Mouse (Mus musculus) heart, embryonic 12.5 days (tissue): ENCODE measurements at regions not wholly inside any gene's neighbourhood (a gene's known extent, or its start where the extent isn't known, plus 50 kb on each side); places are given as distances from the start of the nearest gene placed in this dataset.

Experiments
- ATAC-seq: fragments of 200-750 bp; cut with Nextera tagmentation; 2 replicates; pipeline ENCODE4 v1.8.0; 2017; ENCODE audit warnings: moderate TSS enrichment, moderate library complexity; ENCODE audit not compliant: insufficient number of reproducible peaks, low FRiP score
- H3K27ac ChIP-seq: fragments of 300-500 bp; sonication (generic); 2 replicates; pipeline ENCODE4 v1.5.1; 2016; ENCODE audit warnings: mild to moderate bottlenecking, moderate library complexity; ENCODE audit not compliant: poor library complexity, severe bottlenecking
- H3K27me3 ChIP-seq: fragments of 300-500 bp; sonication (generic); replicated peaks from 2 replicates; pipeline ENCODE4 v1.6.1; 2016; ENCODE audit warnings: mild to moderate bottlenecking, moderate library complexity
- H3K36me3 ChIP-seq: fragments of 300-500 bp; sonication (generic); 2 replicates; pipeline ENCODE4 v1.6.1; 2016; ENCODE audit warnings: mild to moderate bottlenecking, moderate library complexity
- H3K4me1 ChIP-seq: fragments of 300-500 bp; sonication (generic); replicated peaks from 2 replicates; pipeline ENCODE4 v1.6.1; 2016; ENCODE audit warnings: mild to moderate bottlenecking
- H3K4me2 ChIP-seq: fragments of 300-500 bp; sonication (generic); 2 replicates; pipeline ENCODE4 v1.6.1; 2016; ENCODE audit warnings: mild to moderate bottlenecking, moderate library complexity
- H3K4me3 ChIP-seq: fragments of 300-500 bp; sonication (generic); 2 replicates; pipeline ENCODE4 v1.5.1; 2016; ENCODE audit warnings: mild to moderate bottlenecking
- H3K9ac ChIP-seq: fragments of 300-500 bp; sonication (generic); 2 replicates; pipeline ENCODE4 v1.6.1; 2016; ENCODE audit warnings: mild to moderate bottlenecking, moderate library complexity
- H3K9me3 ChIP-seq: fragments of 300-500 bp; sonication (generic); replicated peaks from 2 replicates; pipeline ENCODE4 v1.6.1; 2016; ENCODE audit warnings: mild to moderate bottlenecking, moderate library complexity
- WGBS: fragments of 180-500 bp; shearing (Covaris S2); methylation state at CpG from one replicate; pipeline ENCODE4 v1.1.7; 2016; 5-methylcytosine and 5-hydroxymethylcytosine counted together

DNA sequence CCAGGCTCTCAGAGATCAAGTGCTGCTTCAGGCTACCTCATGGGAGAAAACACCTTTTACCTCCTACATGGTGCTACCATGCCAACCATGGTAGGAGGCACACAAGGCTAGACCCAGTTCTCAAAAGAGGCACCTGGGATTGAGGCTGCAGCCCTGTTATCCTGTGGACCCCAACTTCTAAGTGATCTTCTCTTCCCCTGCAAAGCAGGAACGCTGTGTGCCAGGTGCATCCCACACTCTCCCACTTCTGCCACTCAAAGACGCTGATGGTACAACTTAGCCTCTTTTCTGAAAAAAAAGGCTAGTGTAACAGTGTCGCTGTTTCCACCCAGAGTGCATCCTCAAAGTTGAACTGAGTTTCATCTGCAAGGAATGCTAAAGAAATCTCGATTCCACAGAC lies 138.7 kb downstream of the Npy start:
- Histone ChIP-seq H3K9me3 (no peaks in the 10 kb centered on the region), H3K36me3 (no peaks in the 10 kb centered on the region), H3K4me2 (no peak overlapping the region), H3K4me3 (no peak overlapping the region), H3K27ac (no peak overlapping the region), H3K9ac (no peak overlapping the region), H3K4me1 (no peaks in the 10 kb centered on the region), H3K27me3 (no peaks in the 10 kb centered on the region)
- 72% methylated on average over 4 of the region's 4 CpGs for WGBS
- no peak for ATAC-seq

DNA sequence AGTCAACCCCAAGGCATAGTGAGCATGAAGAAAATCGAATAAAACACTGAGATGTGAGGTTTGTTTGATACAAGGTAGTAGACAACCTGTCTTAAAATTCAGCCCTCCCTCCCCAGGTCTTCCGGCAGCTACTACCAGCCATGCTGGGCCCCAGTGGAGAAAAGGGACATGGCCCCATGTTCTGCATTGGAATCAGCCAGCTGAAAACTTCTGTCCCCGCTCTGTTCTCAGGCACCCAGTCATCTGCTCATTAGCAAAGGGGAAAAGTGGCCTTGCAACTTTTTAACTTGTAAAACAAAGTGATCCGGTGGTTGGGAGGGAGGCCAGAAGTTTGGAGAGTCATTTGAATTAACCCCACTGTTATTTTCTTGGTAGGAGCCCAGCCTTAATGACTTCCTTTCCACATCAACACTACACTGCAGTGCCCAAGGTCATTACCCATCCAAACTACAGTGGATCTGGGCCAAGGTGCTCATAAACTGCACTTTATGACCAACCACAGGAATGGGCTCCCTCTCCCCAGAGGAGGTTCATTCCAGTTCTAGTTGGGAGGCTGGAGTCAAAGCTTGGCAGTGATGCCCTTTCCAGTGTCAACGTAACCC lies 143.5 kb downstream of the Npy start:
- Histone ChIP-seq H3K4me2 (no peak overlapping the region), H3K27me3 (no peaks in the 10 kb centered on the region), H3K36me3 (no peaks in the 10 kb centered on the region), H3K9me3 (no peaks in the 10 kb centered on the region), H3K4me1 (no peaks in the 10 kb centered on the region), H3K9ac (no peak overlapping the region), H3K4me3 (no peak overlapping the region), H3K27ac (no peak overlapping the region)
- ATAC-seq: no peak
- WGBS: 80% methylated on average over 5 of the region's 5 CpGs

DNA sequence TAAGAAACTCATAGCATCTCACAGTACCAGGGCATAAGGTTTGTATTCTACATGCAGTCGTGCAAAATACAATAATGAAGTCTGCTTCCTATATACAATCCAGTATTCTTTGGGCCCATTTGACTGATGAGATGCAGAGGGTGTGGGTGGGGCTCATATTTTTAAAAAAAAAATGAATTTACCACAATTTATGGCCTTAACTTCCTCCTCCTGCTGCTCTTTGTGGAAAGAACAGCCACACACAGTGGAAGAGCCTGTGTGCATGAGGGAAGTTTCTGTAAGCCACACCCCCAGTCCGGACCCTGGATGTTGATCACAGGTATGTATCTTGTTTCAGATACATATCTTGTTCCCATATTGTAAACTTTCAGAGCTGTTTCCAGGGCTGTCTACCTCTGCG lies 143.5 kb upstream of the Mpp6 start:
- H3K4me2 ChIP-seq: no peak overlapping the region

DNA sequence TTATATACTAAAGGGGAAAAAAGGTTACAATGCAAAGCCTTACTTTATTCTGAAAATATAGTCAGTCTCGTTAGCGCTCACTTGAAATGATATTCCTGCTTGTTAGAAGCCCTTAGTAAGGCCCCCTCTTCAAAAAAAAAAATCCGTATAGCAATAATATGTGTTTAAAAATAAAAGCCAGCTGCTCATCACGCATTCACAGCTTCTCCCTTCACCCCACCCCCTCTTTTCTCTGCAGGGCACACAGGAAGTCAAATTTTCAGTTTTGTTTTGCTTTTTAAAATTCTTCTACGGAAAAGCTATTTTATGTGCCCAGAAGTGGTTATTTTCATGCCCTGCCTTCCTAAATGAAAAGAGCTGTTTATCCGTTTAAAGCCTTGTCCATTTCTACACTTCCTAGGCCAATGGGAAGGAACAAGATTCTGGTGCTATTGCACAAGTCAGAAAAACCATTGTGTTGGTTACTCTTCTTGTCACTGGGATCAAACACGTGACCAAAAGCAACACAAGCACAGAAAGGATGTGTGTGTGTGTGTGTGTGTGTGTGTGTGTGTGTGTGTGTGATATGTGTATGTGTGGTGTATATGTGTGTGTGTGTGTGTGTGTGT lies 136.7 kb upstream of the Mpp6 start:
- Histone ChIP-seq H3K4me3 (no peak overlapping the region), H3K27ac (no peak overlapping the region), H3K4me1 (no peaks in the 10 kb centered on the region), H3K9me3 (no peaks in the 10 kb centered on the region), H3K4me2 (no peak overlapping the region), H3K27me3 (peaks cover 3% of the 10 kb centered on the region), H3K36me3 (no peaks in the 10 kb centered on the region), H3K9ac (no peak overlapping the region)
- no peak for ATAC-seq
- 75% methylated on average over 7 of the region's 7 CpGs for WGBS

More for the DNA sequence above, 143.5 kb upstream of the Mpp6 start:
- H3K27me3 ChIP-seq: no peaks in the 10 kb centered on the region
- no peak overlapping the region for H3K9ac ChIP-seq
- no peaks in the 10 kb centered on the region for H3K36me3 ChIP-seq
- 86% methylated on average over 3 of the region's 3 CpGs for WGBS
- no peaks in the 10 kb centered on the region for H3K4me1 ChIP-seq
- no peak overlapping the region for H3K27ac ChIP-seq
- H3K9me3 ChIP-seq: no peaks in the 10 kb centered on the region
- no peak overlapping the region for H3K4me3 ChIP-seq
- ATAC-seq: no peak

DNA sequence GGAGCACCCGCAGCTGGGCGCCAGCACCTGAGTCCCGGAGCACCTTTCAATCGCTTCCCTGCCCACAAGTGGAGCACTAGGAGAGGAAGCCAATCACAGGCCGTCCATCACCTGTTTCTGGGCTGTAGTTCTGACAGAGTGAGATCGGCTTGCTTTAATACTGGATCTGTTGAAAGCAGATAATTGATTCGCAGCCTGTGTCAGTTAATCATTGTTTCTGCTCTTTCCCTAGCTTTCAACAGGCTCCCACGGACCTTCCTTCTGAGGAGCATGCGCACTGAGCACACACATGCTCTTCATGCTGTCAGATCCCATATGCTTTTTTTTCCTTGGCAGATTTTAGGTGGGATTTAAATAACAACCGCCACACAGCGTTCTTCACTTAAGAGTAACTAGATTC lies 132.3 kb upstream of the Mpp6 start:
- ATAC-seq: no peak
- peaks cover 3% of the 10 kb centered on the region for H3K27me3 ChIP-seq
- H3K4me2 ChIP-seq: no peak overlapping the region
- no peak overlapping the region for H3K27ac ChIP-seq
- H3K9me3 ChIP-seq: no peaks in the 10 kb centered on the region
- H3K9ac ChIP-seq: no peak overlapping the region
- no peaks in the 10 kb centered on the region for H3K36me3 ChIP-seq
- 57% methylated on average over 11 of the region's 11 CpGs for WGBS
- no peak overlapping the region for H3K4me3 ChIP-seq
- no peaks in the 10 kb centered on the region for H3K4me1 ChIP-seq

DNA sequence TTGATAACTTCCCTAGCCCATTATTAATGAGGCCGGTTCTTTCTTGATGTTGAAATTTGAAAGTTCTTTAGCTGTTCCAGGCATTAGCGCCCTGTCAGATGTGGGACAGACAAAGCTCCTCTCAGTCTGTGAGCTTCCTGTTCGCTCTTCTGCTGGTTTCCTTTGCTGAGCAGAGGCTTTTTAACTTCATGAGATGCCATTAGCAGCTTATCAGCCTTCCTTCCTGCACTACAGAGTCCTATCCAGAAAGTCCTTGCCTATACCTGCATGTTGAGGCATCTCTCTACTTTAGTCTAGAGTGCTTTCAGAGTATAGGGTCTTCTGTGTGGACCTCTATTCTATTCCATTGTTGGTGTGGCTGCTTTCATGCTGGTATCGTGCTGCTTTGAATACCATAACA lies 126.3 kb upstream of the Mpp6 start:
- Histone ChIP-seq H3K4me1 (peaks cover 4% of the 10 kb centered on the region), H3K27ac (no peak overlapping the region), H3K4me3 (no peak overlapping the region), H3K27me3 (no peaks in the 10 kb centered on the region), H3K9ac (no peak overlapping the region), H3K36me3 (no peaks in the 10 kb centered on the region), H3K4me2 (no peak overlapping the region), H3K9me3 (no peaks in the 10 kb centered on the region)
- WGBS: 53% methylated on average over 4 of the region's 4 CpGs
- ATAC-seq: no peak

DNA sequence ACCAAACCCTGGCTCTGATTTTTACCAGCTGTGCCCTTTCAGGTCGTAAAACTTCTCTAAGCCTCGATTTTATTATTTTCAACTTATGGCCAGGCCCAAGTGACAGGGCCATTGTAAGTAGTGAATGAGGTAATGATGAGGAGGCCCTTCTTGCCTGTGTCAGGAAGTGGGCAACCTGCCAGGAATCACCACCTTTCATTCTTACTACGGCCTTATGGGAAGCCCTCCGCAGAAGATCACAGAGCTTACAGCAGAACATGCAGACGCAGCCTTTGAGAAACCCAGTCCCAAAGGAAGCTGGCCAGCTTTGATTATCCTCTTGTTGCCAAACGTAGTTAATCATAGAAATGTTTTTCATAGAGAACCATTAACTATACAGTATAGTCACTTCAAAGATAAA lies 124.9 kb upstream of the Mpp6 start:
- Histone ChIP-seq H3K9me3 (no peaks in the 10 kb centered on the region), H3K4me2 (no peak overlapping the region), H3K27ac (no peak overlapping the region), H3K27me3 (no peaks in the 10 kb centered on the region), H3K36me3 (no peaks in the 10 kb centered on the region), H3K9ac (no peak overlapping the region), H3K4me3 (no peak overlapping the region), H3K4me1 (peaks cover 5% of the 10 kb centered on the region)
- ATAC-seq: peak; percentile 72; the same call in 1 of the 2 replicates
- WGBS: 40% methylated on average over 6 of the region's 6 CpGs

DNA sequence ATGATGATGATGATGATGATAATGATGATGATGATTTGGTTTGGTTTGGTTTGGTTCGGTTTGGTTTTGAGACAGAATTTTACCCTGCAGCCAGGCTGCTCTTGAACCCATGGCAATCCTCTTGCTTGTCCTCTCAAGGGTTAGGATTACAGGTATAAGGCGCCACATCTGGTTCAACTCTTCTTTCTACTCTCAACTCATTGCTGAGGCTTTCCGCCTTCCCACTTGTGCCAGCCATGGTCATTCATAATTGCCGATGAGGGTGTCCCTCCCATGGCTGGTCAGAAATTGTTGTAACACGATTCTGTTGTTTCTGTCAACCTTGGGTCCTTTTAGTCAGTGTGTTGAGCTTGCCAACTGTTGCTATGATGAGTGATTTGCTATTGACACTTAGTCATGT lies 122.9 kb upstream of the Mpp6 start:
- WGBS: 82% methylated on average over 5 of the region's 5 CpGs
- Histone ChIP-seq H3K9me3 (no peaks in the 10 kb centered on the region), H3K9ac (no peak overlapping the region), H3K36me3 (no peaks in the 10 kb centered on the region), H3K4me3 (no peak overlapping the region), H3K4me1 (peaks cover 11% of the 10 kb centered on the region), H3K27ac (no peak overlapping the region), H3K27me3 (no peaks in the 10 kb centered on the region), H3K4me2 (no peak overlapping the region)
- no peak for ATAC-seq

DNA sequence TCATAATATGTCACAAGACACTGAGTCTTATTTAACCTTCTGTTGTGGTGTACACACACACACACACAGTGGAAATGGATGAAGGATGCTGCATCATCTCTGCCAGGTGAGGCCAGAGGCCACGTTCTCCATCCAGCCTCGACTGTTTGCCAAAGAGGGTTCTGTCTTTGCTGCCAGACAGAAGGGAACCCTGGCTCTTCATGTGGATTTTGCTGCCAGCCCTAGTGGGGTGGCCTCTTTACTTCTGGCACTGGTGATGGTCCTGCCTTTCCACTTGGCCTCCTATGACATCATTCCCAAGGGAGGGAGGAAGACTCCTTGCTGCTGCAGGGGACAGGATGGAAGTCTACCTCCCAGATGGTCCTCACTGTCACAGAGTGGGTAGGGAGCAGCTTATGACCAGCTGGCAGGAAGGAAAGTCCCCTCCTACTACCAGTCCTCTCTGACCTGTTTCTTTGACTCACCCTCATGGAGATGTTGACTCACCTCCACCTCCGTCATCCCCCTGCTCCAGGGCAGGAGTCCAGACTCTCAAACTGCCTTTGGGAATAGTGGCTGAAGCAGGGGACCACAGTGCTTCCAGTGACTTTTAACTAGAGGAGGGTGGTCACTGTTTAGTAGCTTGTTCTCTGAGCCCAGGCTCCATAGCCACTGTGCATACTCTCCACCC lies 122.4 kb upstream of the Mpp6 start:
- Histone ChIP-seq H3K4me2 (no peak overlapping the region), H3K9me3 (no peaks in the 10 kb centered on the region), H3K36me3 (no peaks in the 10 kb centered on the region), H3K27ac (no peak overlapping the region), H3K4me1 (peaks cover 11% of the 10 kb centered on the region), H3K4me3 (no peak overlapping the region), H3K9ac (no peak overlapping the region), H3K27me3 (no peaks in the 10 kb centered on the region)
- WGBS: 77% methylated on average over 3 of the region's 3 CpGs
- ATAC-seq: no peak

DNA sequence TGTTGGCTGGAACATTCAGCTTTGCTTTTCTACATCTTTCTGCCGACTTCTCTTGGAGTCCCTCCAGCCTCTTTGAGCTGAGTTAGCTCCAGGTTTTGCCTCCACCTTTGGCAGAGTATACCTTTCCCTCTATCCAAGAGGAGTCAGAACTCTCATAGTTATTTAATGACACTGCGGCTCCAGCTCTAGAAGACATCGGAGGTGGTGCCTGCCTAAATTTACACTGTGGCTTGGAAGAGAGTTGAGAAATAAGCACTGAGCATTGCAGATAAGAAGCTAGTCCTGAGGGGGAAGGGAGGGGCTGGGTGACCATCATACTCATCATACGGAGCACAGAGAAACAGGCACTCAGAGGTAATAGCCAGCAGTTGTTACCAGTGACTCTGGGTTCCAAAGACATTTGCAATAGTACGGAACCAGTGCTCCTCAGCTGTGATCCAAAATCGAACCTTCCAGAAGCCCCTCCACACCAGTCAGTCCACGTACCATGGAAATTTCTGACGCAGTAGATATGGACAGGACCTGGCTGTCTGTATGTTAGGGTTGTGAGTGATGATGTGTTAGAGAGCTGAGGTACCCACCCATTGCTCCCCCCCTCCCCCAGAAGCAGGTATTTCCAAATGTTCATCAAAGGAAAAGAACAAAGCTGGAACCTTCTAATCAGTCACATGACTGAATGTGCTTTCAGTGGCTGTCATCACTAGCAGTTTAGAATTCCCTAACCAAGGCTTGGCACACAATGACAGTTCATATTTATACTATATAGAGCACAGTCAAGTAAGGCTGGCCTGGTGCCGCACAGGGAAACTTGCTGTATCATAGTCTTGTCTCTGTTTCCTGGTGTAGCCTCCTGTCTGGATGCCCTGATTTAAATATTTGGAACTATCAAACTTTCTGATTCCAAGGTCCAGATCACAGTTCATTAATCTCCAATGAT lies 120.2 kb upstream of the Mpp6 start:
- 44% methylated on average over 9 of the region's 9 CpGs for WGBS
- peak; percentile 63 for ATAC-seq

DNA sequence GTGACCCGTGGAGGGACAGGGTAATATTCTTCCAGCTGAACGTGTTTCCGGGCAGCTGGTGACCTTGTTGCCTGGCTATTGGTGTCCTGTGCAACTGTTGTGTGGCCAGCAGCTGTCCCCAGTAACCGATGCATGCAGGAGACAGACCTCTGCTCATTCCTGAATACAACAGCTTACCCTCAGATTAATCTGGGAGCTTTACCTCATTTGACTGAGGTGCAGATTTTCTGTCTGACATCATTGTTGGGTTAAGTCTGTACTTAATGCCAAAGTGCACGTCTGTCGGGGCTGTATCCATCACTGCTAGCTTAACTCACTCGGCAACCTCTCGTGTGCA lies 119.6 kb upstream of the Mpp6 start:
- H3K9me3 ChIP-seq: no peaks in the 10 kb centered on the region
- no peaks in the 10 kb centered on the region for H3K36me3 ChIP-seq
- H3K4me1 ChIP-seq: peaks cover 7% of the 10 kb centered on the region
- ATAC-seq: no peak
- no peak overlapping the region for H3K4me3 ChIP-seq
- 43% methylated on average over 8 of the region's 8 CpGs for WGBS
- H3K9ac ChIP-seq: no peak overlapping the region
- H3K4me2 ChIP-seq: no peak overlapping the region
- peak overlapping the region; percentile 62 for H3K27ac ChIP-seq
- no peaks in the 10 kb centered on the region for H3K27me3 ChIP-seq

More for the DNA sequence above, 120.2 kb upstream of the Mpp6 start:
- no peak overlapping the region for H3K9ac ChIP-seq
- peak overlapping the region; percentile 17 for H3K4me2 ChIP-seq
- H3K9me3 ChIP-seq: no peaks in the 10 kb centered on the region
- H3K27ac ChIP-seq: peak overlapping the region; percentile 62
- peaks cover 11% of the 10 kb centered on the region for H3K4me1 ChIP-seq
- H3K4me3 ChIP-seq: no peak overlapping the region
- H3K27me3 ChIP-seq: no peaks in the 10 kb centered on the region
- H3K36me3 ChIP-seq: no peaks in the 10 kb centered on the region
